Mouse (Mus musculus) erythroblast, adult 5-6 weeks (primary cell): Measurements from ENCODE around the gene Zbed4. TPM values are rescaled to one million over a fixed set of nuclear protein-coding genes. Genes with fewer than 3 reads are reported as not detected.
A peak's percentile ranks its signal among the peaks of the same experiment; 100 is the strongest.
"Not testable (repeated sequence)": the region's sequence is repeated elsewhere in the genome, so short reads cannot be mapped to it uniquely, and the experiment has no call there.

ENCODE experiments used
- ATAC-seq: replicated peaks from 2 replicates; pipeline ENCODE4 v1.8.0; 2016; ENCODE audit warnings: moderate number of reproducible peaks, mild to moderate bottlenecking, moderate TSS enrichment, inconsistent platforms; ENCODE audit not compliant: poor library complexity, low FRiP score, severe bottlenecking
- total RNA-seq, 2 experiments: library from RNA; stranded (forward) in 1 of 2; stranded (reverse) in 1 of 2; fragments of 150-400 nt in 1 of 2; fragments of 200-764, 138-1000 nt in 1 of 2; gene quantifications; 2 replicates each; pipeline versions ENCODE4 v1.2.3 to v1.2.4; 2015 to 2017; ENCODE audit warnings: low replicate concordance in 2 of 2

The Zbed4 gene
- total RNA-seq, 2 experiments from 2014 or later = 14.8 to 29.1 TPM

DNA sequence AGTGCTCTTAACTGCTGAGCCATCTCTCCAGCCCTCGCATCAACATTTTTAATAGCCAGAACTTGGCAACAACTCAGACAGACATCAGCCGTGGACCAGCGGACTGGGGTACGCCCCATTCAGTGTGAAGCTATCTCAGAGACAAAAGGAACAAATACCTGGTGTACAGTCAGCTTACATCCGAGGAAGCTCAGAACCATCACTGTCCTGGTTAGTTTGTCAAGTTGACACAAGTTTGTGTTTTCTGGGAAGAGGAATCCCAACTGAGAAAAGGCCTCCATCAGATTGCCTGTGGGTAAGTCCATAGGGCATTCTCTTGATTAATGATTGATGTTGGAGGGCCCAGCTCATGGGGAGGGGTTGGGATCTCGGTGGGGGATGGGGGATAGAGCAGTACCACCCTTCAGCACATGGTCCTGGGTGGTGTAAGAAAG, 49.5 kb downstream of the Zbed4 start:
- ATAC-seq = no peak

DNA sequence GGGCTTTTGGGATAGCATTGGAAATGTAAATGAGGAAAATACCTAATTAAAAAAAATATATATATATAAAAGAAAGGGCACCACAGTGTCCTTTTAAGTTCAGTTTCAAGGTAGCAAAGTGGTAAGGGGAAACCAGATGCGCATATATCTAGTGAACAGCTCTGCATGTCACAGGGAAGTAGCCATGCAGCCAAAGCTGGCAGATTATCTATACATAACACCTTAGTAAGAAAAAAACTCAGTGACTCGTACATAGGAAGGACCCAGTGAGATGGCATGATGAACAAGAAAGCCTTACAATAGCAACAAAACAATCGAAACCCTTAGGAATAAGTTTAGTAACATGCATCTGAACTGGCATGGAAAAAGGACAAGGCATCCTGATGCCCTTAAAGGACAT, 50.4 kb downstream of the Zbed4 start:
- ATAC-seq = no peak

DNA sequence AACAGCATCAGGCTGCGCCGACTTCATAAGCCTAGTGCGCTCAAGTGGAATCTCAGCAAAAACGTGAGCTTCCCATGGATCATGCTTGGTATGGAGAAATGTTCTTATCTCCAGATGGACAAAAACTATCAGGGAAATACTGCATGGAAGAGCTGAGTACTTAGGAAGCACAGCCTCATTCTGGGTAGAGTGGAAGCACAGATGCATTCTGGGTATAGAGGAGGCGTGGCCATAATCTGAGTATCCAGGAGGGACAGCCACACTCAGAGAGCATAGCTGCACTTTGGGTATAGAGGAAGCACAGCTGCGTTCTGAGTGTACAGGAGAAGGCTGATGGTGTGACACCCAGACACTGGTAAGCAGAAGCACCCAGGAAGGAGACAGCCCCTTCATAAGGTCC, 50.9 kb downstream of the Zbed4 start:
- ATAC-seq = no peak

DNA sequence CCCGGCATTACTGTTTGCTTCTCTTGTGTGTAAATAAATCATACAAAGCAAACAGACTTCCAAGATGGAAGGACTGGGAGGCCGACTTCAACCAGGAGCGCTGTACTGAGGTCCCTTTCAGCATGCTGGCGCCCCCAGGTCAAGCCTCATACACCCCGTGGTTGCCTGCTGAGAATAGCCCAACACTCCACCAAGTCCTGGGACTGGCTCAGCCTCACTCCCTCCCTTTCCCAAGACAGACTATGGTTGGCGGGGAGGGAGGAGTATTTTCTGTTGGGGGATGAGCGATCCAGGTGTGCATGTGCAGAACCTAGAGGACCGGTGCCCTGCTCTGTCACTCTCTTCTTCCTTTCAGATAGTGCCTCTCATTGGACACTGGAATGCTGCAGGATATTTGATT, 56.7 kb downstream of the Zbed4 start:
- ATAC-seq = no peak

DNA sequence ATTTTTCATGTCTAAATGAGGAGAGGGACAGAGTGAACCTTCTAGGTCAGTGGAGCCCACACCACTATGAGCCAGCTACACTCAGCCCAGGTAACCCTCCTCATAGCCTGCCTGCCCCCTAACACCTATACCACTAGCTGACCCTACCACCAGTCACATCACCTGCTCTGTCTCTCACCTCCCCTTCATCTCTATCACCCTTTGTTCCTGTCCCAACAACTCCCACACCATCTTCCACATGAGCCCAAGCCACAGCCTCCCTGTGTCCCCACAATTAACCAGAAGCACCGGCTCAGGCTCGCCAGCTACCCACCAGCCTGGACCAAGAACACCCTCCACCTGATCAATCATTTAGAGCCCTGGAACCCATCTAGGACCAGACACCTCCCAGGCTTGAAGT, 58.9 kb downstream of the Zbed4 start:
- ATAC-seq = no peak

DNA sequence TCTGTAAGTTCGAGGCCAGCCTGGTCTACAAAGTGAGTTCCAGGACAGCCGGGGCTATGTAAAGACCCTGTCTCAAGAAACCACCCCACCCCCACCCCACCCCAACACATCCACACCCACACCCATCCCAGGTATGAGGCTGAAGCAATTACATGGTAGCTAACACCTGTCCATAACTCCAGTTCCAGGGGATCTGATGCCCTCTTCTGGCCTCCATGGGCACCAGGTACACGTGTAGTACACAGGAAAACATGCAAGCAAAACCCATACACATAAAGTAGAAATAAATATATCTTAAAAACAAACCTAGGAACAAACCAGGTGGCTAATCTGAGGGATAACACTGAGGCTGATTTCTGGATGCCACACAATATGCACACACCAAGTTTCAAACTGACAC, 61.8 kb downstream of the Zbed4 start:
- no peak for ATAC-seq

DNA sequence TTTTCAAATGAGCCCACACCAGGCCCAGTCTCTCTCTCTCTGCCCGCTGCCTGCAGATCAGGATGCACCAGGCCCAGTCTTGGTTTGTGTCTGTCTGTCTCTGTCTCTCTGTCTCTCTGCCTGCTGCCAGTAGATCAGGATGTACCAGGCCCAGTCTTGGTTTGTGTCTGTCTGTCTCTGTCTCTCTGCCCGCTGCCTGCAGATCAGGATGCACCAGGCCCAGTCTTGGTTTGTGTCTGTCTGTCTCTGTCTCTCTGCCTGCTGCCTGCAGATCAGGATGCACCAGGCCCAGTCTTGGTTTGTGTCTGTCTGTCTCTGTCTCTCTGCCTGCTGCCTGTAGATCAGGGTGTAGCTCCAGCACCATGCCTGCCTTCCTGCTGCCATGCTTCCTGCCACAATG, 62.4 kb downstream of the Zbed4 start:
- ATAC-seq = not testable (repeated sequence)

DNA sequence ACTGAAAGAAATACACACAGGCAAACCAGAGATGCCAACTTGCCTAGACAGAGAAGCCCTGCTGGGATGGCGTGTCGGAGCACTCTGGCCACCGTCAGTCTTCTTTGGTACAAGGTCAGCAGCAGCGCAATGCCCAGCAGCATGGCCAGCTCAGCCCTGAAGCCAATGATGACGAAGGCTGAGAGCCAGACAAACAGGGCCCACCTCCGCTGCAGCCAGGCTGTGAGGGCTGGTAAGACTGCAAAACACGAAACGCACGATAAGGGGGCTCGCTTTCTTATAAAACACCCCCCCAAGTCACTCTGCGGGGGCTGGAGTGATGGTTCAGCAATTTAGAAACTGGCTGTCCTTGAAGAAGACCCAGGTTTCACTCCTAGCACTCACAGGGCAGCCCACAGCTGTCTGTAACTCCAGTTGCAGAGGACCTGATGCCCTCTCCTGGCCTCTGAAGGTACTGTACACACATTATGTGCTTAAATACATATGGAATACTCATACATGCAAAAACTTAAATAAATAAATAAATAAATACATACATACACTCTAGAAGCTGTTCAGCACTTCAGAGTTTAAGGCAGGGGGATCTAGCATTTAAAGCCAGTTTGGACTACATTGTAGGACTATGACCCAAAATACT, 63.1 kb downstream of the Zbed4 start:
- ATAC-seq = no peak

DNA sequence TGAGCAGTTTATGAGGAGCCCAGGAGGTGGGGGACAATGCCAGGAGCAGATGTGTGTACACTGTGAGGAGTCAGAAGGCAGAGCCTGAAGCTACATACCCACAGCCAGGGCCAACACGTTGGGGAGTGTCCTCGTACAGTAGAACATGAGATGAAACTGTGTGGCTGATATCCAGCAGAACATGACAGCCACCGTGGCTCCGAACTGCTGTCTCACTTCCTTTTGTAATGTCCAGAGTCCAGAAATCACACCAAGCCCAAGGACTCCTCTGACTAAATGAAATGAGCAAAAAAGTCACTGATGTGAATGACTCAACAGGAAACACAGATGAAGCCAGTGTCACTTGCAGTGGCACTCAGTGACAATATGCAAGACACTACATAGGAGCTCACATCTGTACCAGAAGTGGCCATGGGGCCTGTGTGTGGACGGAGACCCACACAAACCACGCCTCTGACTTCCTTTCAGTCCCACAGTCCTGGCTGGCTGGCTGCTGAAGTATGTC, 63.8 kb downstream of the Zbed4 start:
- ATAC-seq = no peak

DNA sequence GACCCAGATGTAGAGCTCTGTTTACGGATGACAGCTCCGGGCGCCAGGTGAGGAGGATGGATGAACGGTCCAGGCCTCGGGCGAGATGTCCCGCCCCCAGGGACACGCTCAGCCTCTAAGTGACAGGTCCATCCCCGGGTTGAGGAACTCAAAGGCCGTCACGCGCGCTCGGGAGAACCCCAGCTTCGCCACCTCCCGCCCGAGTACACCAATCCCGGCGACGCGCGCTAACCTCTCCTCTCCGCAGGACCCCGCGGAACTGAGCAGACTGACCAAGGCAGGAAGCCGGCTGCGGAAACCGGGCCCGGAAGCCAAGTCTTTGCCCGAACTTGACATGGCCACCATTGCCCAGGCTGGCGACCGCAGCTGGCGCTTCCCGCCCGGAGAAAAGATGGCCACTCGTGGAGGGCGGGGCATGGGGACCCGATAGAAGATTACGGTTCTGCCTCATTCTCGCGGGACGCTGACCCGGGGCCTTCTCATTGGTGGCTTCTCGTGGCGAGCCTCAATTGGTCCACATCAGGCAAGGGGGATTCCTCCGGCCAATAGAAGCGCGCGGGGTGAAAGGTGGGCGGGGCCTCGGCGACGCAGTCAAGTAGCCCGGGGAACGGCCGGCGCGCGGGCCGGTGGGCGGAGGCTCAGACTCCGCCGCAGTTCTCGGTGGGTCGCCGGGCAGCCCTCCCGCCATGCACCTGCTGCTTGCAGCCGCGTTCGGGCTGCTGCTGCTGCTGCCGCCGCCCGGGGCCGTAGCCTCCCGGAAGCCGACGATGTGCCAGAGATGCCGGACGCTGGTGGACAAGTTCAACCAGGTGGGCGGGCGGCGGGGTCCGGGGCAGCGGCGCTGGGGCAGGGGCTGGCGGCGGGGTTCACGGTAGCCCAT, 67.8 kb downstream of the Zbed4 start, which contains the start of the genes Alg12 and Creld2:
TSS of gene Alg12 (minus strand) at position 293 of the 880 bp plus-strand sequence.
TSS of gene Creld2 (plus strand) at position 621 of the 880 bp plus-strand sequence.
- peak; percentile 96 for ATAC-seq

DNA sequence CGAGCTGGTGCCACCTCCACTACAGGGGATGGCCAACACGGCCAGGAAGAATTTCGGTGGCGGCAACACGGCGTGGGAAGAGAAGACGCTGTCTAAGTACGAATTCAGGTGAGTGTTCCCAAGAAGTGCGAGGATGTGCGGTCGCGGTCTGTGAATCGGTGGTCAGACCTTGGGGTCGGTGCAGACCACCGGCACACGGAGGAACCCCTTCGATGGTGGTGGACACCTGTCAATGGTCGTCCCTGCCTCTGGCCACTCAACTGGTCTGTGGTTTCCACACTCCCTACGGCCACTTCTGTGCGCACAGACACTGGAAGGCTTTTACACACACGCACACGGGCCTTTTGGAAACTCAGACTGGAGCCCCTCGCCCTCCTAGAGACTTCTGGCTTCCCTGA, 68.4 kb downstream of the Zbed4 start:
- no peak for ATAC-seq

DNA sequence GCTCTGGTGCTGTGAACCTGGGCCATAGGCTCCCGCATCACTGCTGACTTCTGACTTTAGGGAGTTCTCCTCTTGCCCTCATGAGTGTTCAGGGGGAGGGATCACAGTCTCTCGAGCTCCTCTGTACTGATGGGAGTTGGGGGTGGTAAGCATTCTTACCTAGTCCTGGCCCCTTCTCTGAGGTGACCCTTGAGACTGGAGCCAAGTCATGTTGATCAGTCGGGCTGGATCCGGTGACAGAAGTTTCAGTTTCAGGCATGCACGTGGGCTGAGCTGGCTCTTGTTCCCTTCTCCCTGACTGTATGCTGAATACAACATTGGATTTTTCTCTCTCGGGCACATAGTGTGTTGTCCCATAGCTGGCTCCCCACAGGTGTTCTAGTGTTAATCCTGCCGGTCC, 69.9 kb downstream of the Zbed4 start:
- ATAC-seq = no peak

DNA sequence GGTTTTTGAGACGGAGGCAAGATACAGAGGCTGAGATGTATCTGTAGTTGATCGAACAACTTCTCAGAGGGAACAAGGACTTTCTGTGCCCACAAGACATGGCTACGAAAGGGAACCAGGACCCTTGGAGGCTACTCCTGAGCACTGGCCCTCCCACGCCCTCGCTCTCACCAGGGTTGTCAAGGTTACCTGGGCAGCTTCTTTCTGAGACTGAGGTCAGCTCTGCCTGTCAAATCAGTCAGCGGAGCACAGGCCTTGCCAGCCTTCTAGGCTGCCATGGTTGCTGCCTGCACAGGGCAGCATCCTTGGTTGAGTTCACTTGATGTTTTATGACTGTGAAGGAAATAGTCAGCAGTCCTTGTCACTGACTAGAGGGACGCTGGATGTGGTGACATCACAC, 71.1 kb downstream of the Zbed4 start:
- no peak for ATAC-seq

DNA sequence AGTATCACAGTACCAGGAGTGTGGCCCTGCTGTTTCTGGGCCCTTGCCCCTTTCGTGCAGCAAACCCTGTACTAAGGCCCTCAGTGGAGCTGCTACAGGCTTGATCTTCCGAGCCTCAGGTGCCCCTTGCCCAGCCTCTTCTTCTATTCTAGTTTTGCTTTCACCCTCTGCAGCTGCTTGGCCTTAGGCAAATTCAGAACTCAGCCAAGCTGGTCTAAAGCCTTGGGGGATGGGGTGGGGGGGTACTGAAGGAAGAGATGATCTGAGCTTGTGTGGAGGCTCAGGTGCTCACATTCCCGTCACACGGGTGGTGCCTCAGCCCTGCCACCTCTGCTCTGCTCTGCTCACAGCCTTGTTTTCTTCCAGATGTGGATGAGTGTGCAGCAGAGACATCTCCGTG, 71.9 kb downstream of the Zbed4 start:
- no peak for ATAC-seq

DNA sequence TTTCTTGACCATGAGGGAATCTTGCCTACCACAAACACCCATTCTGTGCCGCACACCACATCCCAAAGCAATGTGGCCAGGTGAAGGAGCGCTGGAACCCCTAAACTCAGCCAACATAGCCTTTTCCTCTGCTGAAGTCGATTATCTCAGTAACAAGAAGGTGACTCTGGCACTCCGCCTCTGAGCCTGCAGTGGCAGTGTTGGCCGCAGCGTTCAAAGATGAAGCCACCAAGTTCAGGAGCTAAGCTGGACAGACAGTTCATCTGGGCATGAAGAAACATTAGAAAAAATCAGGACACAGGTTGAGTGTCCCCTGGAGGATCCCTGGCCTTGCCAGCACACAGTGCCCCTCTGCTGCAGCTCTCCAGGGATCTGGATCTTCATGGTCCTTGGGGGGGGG, 76.0 kb downstream of the Zbed4 start:
- ATAC-seq = no peak

DNA sequence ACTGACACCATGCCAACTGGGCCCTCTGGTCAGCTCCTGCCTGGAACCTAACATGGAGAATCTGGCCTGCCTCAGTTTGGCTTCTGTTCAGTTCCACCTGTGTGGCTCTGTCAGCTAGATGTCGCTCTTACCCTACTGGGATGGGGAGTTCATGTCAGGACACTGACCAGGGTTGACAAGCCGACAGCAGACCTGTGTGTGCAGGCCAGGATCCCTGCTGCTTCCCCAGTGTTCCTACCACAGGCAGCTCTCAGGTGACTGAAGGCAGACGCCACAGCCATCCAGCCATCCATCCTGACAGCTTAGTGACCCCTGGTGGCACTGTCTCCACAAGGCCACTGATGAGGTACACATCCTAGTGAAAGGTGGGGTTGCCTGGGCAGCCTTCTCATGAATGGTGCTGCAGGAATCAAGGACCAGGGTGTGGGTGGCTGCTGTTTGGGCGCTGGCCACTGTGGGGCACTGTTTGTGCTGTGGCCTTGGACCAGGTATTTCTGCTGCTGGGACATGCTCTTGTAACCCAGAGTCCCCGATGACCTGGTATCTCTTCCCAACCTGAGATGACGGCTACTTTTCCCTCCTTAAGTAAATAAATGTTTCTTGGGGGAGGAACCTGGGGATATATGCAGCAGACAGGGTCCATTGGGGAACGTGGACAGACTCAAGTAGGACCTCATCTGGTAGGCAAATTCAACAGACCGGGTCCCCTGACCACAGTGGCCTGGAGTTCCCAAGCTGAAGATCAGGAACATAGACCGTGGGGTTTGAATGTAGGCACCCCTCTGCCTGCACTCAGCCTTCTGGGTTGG, 76.7 kb downstream of the Zbed4 start:
- peak; percentile 76 for ATAC-seq

DNA sequence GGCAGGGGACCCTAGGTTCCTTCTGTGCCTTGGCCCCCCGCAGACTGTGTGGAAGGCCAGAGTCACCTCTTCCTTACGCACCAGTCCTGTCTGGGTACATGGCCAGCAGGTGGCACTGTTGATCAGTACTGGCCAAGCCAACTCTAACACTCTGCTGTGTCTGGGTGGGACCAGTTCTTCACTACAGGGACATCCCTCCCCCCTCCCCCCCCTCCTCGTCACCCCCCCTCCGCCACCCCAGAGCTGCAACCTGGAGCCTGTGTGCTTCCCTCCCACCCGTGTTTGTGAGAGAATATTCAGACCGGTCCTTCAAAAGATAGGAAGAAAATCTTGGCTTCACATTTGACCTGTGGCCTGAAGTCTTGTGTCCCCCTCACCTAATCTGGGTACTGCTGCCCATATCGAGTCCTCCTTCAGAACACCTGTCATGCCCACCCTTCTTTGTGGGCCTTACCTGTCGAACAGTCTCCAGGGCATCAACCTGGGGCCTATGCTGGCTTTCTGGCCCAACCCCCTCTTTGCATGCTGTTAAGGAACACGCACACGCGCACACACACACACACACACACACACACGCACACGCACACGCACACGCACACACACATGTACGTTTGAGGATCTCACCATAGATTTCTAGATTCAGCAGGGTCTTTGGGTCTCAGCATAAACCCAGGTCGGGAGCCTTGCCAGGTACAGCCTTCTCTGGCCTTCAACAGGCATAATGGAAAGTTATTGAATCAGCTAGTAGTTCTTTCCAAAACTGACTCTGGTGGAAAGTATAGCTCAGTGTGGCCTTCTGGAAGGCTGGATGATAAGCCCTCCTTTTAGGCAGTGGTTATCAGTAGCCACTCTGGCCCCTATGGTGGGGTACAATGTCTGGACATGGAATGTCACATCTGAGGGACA, 77.6 kb downstream of the Zbed4 start:
- ATAC-seq = peak; percentile 74

DNA sequence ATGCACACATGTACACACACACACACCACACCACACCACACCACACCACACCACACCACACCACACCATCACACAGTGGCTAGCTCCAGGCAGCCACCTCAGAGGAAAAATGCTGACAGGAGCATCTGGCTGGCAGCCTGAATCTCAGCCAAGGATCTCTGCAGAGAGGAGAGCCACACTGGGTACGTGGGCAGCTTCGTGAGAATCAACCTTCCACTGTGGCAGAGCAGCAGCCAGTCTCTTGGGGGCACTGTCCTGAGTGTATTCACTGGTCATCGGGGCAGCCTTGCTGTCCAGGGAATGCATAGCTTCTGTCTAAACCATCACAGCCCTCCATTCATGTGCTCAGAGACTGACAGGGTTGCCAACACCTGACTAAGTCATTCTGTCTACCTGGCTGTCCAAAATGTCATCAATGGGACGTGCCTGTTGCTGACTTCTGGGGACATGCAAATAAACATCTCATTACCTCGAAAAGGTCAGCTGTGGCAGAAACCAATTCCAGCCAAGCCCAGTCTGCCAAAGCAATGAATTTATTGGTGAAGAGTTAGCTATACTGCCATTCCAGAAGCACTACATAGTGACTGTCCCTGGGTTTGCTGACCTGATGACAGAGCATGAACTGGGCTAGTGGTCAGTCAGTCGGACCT, 78.5 kb downstream of the Zbed4 start:
- no peak for ATAC-seq

DNA sequence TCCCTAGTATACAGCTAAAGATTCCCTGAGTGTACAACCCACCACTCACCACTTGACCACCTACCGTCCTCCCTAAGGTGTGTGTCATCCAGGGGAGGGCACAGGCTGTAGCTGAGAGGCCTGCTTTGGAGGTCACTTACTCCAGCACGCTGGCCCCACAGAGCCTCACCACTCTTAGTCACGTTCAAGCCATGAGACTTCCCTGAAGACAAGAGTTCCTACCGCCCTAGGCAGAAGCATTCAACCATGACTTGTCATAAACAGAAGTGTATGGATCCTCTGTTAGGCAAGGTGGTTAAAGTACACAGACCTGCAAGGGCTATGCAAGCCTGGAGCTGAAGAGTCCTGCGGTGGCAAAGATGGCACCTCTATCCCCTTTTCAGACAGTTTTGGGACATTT, 79.2 kb downstream of the Zbed4 start:
- ATAC-seq = no peak
